Mouse (Mus musculus): ENCODE results near the gene Rhbdl1.

- TF ChIP-seq POLR2A (IDR thresholded peaks at IDR 0.05; ENCODE audit: insufficient read depth, low read length) (no peak), CTCF (IDR thresholded peaks at IDR 0.05; ENCODE audit: low read depth, low read length) (no peak)
Measured at GRCm38 (mm10) chr17:25866172-25866571, 29.1 kb upstream of the Rhbdl1 start.

Measured in ES-Bruce4 (cell line).